Mouse (Mus musculus) forebrain, embryonic 14.5 days (tissue): ENCODE results near the gene Ninl. TPM values are rescaled to one million over a fixed set of nuclear protein-coding genes. Genes with fewer than 3 reads are reported as not detected.

Experiments
- ATAC-seq: fragments of 200-750 bp; cut with Nextera tagmentation; 2 replicates; pipeline ENCODE4 v1.8.0; 2017; ENCODE audit warnings: mild to moderate bottlenecking, moderate library complexity
- DNase-seq: peaks from one replicate; pipeline ENCODE4 v3.0.0-alpha.2; 2015; ENCODE audit warnings: low spot score
- H3K27ac ChIP-seq: fragments of 300-500 bp; sonication (generic); 2 replicates; pipeline ENCODE4 v1.5.1; 2014; ENCODE audit warnings: low read depth, mild to moderate bottlenecking, control low read depth, low read length, moderate library complexity
- H3K27me3 ChIP-seq: fragments of 300-500 bp; sonication (generic); replicated peaks from 2 replicates; pipeline ENCODE4 v1.6.1; 2014; ENCODE audit warnings: low read length, control low read depth, mixed read lengths; ENCODE audit not compliant: control insufficient read depth, insufficient read depth
- H3K36me3 ChIP-seq: fragments of 300-500 bp; sonication (generic); 2 replicates; pipeline ENCODE4 v1.6.1; 2014; ENCODE audit warnings: low read length, control low read depth; ENCODE audit not compliant: control insufficient read depth, insufficient read depth
- H3K4me1 ChIP-seq: fragments of 300-500 bp; sonication (generic); 2 replicates; pipeline ENCODE4 v1.6.1; 2014; ENCODE audit warnings: antibody characterized with exemption, low read length, control low read depth; ENCODE audit not compliant: control insufficient read depth, insufficient read depth
- H3K4me2 ChIP-seq: fragments of 300-500 bp; sonication (generic); 2 replicates; pipeline ENCODE4 v1.6.1; 2014; ENCODE audit warnings: mild to moderate bottlenecking, control low read depth, low read length
- H3K4me3 ChIP-seq: fragments of 300-500 bp; sonication (generic); 2 replicates; pipeline ENCODE4 v1.5.1; 2014; ENCODE audit warnings: low read depth, low read length, control low read depth
- H3K9ac ChIP-seq: fragments of 300-500 bp; sonication (generic); 2 replicates; pipeline ENCODE4 v1.6.1; 2014; ENCODE audit warnings: mild to moderate bottlenecking, low read length, control low read depth, moderate library complexity
- H3K9me3 ChIP-seq: fragments of 300-500 bp; sonication (generic); replicated peaks from 2 replicates; pipeline ENCODE4 v1.6.1; 2016; ENCODE audit warnings: low read length, control low read depth, mixed read lengths; ENCODE audit not compliant: control insufficient read depth
- WGBS: fragments of 180-500 bp; shearing (Covaris S2); extraction: QIAGEN DNeasy Blood & Tissue Kit; methylation state at CpG from one replicate; pipeline ENCODE4 v1.1.7; 2014; 5-methylcytosine and 5-hydroxymethylcytosine counted together
- polyA plus RNA-seq: library from polyadenylated mRNA; unstranded; fragments of >200 nt; fragmentation: Nextera tagmentation; extraction: Ambion mirVana; gene quantifications from 2 replicates; pipeline ENCODE4 v1.2.1, GENCODE M21; 2014

Ninl gene
- polyA plus RNA-seq, 1 experiment from 2014 or later: 7.3 TPM

DNA sequence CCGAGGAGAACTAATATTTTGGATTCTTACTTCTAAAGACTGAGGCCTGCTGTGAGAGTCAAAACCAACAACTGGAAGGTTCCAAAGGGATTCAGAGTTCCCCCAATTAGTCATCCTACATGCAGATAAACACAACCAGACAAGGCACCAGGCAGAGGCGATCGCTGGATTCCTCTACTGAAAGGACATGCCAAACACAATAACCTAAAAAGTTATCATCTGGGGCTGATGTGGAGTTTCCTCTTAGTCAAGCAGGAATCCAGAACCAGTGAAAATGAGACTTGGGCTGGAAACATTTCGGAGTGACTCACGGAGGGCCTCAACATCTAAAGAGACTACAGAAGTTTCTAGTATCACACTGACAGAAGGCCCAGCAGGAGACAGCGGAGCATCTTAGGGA lies 35.4 kb downstream of the Ninl start:
- no peaks in the 10 kb centered on the region for H3K27me3 ChIP-seq
- 85% methylated on average over 6 of the region's 6 CpGs for WGBS
- no peak overlapping the region for H3K9ac ChIP-seq
- H3K4me3 ChIP-seq: no peak overlapping the region
- no peaks in the 10 kb centered on the region for H3K36me3 ChIP-seq
- ATAC-seq (no peak), DNase-seq (no peak)
- no peak overlapping the region for H3K4me2 ChIP-seq
- H3K9me3 ChIP-seq: no peaks in the 10 kb centered on the region
- peaks cover 8% of the 10 kb centered on the region for H3K4me1 ChIP-seq
- no peak overlapping the region for H3K27ac ChIP-seq

GRCm38 (mm10) chr2:151001619-151002175 lies 37.5 kb downstream of the Ninl start:
- Histone ChIP-seq H3K36me3 (no peaks in the 10 kb centered on the region), H3K4me2 (no peak overlapping the region), H3K27ac (no peak overlapping the region), H3K9ac (no peak overlapping the region), H3K27me3 (no peaks in the 10 kb centered on the region), H3K9me3 (no peaks in the 10 kb centered on the region), H3K4me3 (no peak overlapping the region), H3K4me1 (no peaks in the 10 kb centered on the region; the same call in 1 of the 2 replicates)
- DNase-seq (no peak), ATAC-seq (no peak)
- 90% methylated on average over 5 of the region's 5 CpGs for WGBS

DNA sequence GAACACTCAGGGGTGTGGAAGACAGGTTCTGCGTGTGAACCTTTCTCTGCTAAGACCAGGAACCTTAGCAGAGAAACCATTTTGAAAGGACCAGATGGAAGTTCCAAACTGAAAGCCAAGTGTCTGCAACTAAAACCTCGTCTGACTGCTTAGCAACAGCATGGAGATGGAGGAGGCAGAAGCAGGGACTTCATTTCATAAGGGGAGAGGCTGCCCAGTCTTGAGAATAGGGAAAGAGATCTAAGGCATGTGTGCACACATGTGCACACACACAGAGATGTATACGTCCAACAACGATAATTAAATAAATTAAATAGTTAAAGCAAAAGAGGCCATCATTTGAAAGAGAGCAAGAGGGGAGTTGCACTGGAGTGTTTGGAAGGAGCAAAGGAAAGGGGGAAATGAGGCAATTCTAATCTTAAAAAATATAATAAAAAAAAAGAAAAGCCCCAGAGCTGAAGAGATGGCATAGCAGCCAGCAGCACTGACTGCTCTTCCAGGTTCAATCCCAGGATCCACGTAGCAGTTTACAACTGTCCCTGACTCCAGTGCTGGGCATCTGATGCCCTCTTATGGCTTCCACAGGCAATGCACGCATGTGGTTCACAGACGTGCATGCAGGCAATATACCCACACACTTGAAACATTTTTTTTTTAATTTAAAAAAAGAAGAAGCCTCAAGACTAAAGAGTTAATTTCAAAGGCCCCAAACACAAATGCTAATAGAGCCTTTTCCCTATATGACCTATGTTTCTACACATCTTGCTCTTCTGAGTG lies 38.6 kb downstream of the Ninl start:
- ATAC-seq (peak; percentile 79), DNase-seq (peak; percentile 75)
- 46% methylated on average over 7 of the region's 7 CpGs for WGBS

GRCm38 (mm10) chr2:150999021-150999420 lies 40.2 kb downstream of the Ninl start:
- H3K4me3 ChIP-seq: no peak overlapping the region
- no peaks in the 10 kb centered on the region for H3K27me3 ChIP-seq
- no peaks in the 10 kb centered on the region for H3K36me3 ChIP-seq
- H3K4me1 ChIP-seq: no peaks in the 10 kb centered on the region
- H3K9ac ChIP-seq: no peak overlapping the region
- H3K27ac ChIP-seq: no peak overlapping the region
- no peak overlapping the region for H3K4me2 ChIP-seq
- H3K9me3 ChIP-seq: no peaks in the 10 kb centered on the region
- DNase-seq (no peak), ATAC-seq (no peak)
- 68% methylated on average over 3 of the region's 3 CpGs for WGBS

More for the DNA sequence above, 38.6 kb downstream of the Ninl start:
- Histone ChIP-seq H3K4me1 (no peaks in the 10 kb centered on the region), H3K27ac (no peak overlapping the region), H3K9me3 (no peaks in the 10 kb centered on the region), H3K9ac (no peak overlapping the region), H3K36me3 (no peaks in the 10 kb centered on the region), H3K27me3 (no peaks in the 10 kb centered on the region), H3K4me2 (no peak overlapping the region), H3K4me3 (no peak overlapping the region)

- ATAC-seq: no peak
- no peak for DNase-seq
- H3K9me3 ChIP-seq: no peaks in the 10 kb centered on the region
- H3K4me2 ChIP-seq: no peak overlapping the region
- 56% methylated on average over 5 of the region's 5 CpGs for WGBS
- H3K27me3 ChIP-seq: no peaks in the 10 kb centered on the region
- no peak overlapping the region for H3K4me3 ChIP-seq
- H3K36me3 ChIP-seq: no peaks in the 10 kb centered on the region
- H3K27ac ChIP-seq: no peak overlapping the region
- H3K9ac ChIP-seq: no peak overlapping the region
- H3K4me1 ChIP-seq: no peaks in the 10 kb centered on the region
These were observed 41.6 kb downstream of the Ninl start for GRCm38 (mm10) chr2:150997618-150998017.

DNA sequence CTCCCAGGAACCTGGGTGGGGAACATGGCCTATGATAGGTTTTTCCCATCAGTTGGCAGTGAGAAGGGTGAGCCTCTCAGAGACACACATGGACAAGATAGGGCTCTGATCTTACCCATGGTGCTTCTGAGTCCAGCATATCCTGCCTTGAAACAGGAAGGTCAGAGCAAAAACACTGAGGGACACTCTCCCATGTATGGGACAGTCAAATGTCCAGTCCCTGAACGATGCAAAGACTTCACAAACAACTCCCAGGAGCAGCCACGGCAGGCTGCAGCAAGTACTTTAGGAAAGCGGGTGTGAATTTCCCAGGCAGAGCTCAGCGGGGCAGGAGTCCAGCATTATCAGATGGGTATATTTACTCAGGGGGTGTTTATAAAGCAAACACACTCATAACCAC lies 43.9 kb downstream of the Ninl start:
- H3K4me1 ChIP-seq: no peaks in the 10 kb centered on the region
- ATAC-seq: no peak
- DNase-seq: no peak
- H3K4me3 ChIP-seq: no peak overlapping the region
- 89% methylated on average over 4 of the region's 4 CpGs for WGBS
- H3K27me3 ChIP-seq: no peaks in the 10 kb centered on the region
- H3K27ac ChIP-seq: no peak overlapping the region
- H3K4me2 ChIP-seq: no peak overlapping the region
- H3K9me3 ChIP-seq: no peaks in the 10 kb centered on the region
- no peak overlapping the region for H3K9ac ChIP-seq
- no peaks in the 10 kb centered on the region for H3K36me3 ChIP-seq

DNA sequence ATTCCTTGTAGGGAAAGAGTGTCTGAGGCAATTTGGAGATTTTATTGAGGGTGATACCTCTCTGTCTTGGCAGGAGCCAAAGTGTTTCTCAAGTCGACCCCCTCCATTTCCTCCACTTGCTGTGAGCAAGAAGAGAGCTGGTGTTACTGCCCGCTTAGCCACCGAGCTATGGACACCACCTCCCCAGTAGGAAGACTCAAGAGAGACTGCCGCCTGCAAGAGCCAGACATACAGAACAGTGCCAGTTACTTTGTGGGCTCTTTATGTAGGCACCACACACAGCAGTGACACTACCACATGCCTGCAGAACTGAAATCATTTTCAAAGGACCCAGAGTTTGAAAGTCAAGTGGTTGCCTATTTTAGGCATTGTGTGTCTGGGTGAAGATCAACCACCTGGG lies 48.1 kb downstream of the Ninl start:
- Histone ChIP-seq H3K4me3 (no peak overlapping the region), H3K27me3 (no peaks in the 10 kb centered on the region), H3K9me3 (no peaks in the 10 kb centered on the region), H3K36me3 (no peaks in the 10 kb centered on the region), H3K4me1 (no peaks in the 10 kb centered on the region), H3K27ac (no peak overlapping the region), H3K4me2 (no peak overlapping the region), H3K9ac (no peak overlapping the region)
- ATAC-seq: no peak
- WGBS: 85% methylated on average over 4 of the region's 4 CpGs
- no peak for DNase-seq

DNA sequence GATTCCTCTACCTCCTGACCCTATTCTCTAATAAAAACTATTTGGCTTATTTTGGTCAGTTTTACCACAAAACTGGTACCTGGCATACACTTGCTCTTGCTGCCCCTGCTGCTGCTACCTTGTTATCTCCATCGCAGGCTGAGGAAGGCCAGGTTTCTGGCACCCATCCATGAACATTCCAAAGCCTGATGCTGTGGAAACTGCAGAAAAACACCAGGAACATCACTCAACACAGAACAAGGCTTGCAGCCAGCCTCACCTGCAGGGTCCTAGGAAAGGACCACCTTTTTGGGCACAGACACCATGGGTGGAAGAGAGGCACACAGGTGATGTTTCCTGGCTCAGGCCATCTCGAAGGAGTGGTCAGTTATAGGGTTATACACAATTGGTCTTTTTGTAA lies 48.7 kb downstream of the Ninl start:
- no peak for ATAC-seq
- no peak overlapping the region for H3K27ac ChIP-seq
- H3K9ac ChIP-seq: no peak overlapping the region
- H3K27me3 ChIP-seq: no peaks in the 10 kb centered on the region
- no peaks in the 10 kb centered on the region for H3K9me3 ChIP-seq
- no peaks in the 10 kb centered on the region for H3K36me3 ChIP-seq
- WGBS: 76% methylated on average over 2 of the region's 2 CpGs
- DNase-seq: no peak
- no peak overlapping the region for H3K4me2 ChIP-seq
- H3K4me1 ChIP-seq: no peaks in the 10 kb centered on the region
- no peak overlapping the region for H3K4me3 ChIP-seq

DNA sequence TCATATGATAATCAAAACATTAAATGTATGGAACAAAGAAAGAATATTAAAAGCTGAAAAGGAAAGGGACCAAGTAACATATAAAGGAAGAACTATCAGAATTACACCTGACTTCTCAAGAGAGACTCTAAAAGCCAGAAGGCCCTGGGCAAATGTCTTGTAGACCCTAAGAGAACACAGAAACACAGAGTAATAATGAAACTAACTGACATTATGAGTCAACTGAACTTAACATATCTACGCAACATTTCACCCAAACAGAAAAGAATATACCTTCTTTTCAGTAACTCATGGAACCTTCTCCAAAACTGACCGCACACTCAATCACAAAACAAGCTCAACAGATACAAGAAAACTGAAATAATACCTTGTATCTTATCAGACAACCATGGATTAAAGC lies 53.8 kb downstream of the Ninl start:
- no peak for ATAC-seq
- Histone ChIP-seq H3K27me3 (no peaks in the 10 kb centered on the region), H3K36me3 (no peaks in the 10 kb centered on the region), H3K27ac (no peak overlapping the region), H3K9ac (no peak overlapping the region), H3K4me3 (no peak overlapping the region), H3K4me1 (no peaks in the 10 kb centered on the region), H3K9me3 (no peaks in the 10 kb centered on the region), H3K4me2 (no peak overlapping the region)
- 100% methylated on average over 2 of the region's 2 CpGs for WGBS
- no peak for DNase-seq
